Mouse (Mus musculus): Measurements from ENCODE around the gene Pcna. TPM values are rescaled to one million over a fixed set of nuclear protein-coding genes. Genes with fewer than 3 reads are reported as not detected.

Gene Pcna
- polyA plus RNA-seq, 1 experiment from 2014 or later: 339 TPM

DNA sequence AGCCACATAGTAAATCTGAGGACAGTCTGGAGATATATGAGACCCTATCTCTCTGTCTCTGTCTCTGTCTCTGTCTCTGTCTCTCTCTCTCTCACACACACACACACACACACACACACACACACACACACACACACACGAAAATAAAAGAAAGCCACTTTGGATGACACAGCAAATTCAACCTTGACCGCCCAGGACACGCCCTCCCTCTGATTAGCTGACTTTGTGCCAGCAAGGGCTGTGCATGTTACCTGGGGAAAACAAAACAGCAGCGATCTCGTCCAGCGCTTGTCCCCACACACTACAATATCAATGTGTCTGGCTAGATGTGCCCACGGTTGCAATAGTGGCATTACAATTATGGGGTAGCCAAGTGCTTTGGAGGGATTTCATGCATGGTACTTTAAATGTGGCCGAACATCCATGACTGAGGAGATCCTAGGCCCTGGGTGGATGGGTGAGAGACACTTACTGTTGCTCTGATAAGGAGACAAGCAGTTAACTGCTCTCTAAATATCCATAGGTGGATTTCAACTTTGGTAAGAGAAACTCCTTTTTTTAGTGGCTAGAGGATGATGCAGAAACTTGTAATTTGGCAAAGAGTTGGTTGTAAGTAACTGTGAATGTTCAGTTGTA, 44.8 kb downstream of the Pcna start:
- ATAC-seq (ENCODE audit: insufficient read depth): no peak
- Histone ChIP-seq H3K9me3 (ENCODE audit: low read depth, low read length) (no peaks in the 10 kb centered on the region), H3K9ac (no peak overlapping the region), H3K27me3 (ENCODE audit: insufficient read depth, low read length) (no peaks in the 10 kb centered on the region), H3K27ac (ENCODE audit: low read depth) (no peak overlapping the region), H3K36me3 (ENCODE audit: insufficient read depth) (no peaks in the 10 kb centered on the region), H3K4me2 (no peak overlapping the region), H3K4me1 (ENCODE audit: insufficient read depth) (no peaks in the 10 kb centered on the region), H3K4me3 (ENCODE audit: low read depth, low read length) (no peak overlapping the region)
- DNase-seq: no peak
- WGBS: 81% methylated on average over 8 of the region's 8 CpGs
- TF ChIP-seq CTCF (IDR thresholded peaks at IDR 0.05; ENCODE audit: low read depth): no peak

DNA sequence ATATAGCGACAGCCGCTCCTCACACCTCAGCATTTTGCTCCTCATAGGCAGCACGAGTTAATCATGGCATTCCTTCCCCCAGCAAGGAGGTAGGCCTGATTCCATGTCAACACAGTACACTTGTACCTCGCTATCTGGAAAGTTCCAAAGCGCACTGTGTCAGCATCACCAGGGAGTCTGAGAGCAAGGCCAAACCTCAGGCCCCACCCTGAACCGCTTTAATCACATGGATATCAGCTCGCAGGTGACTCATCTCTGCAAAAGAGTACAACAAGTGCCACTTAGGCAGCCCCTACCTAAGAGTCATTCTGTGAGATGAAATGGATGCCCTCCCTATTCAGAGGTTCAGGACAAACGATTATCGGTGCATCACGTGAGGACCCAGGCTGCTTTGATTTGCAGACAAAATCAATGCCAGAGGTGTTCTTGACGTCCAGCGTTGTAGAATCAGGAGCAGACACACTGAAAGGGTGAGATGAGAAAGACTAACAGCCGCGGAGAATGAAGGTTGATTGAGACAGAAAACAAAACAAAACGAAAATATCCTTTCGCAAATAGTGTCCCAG, 46.7 kb downstream of the Pcna start:
- 71% methylated on average over 16 of the region's 16 CpGs for WGBS
- H3K27me3 ChIP-seq (ENCODE audit: insufficient read depth, low read length): no peaks in the 10 kb centered on the region
- H3K27ac ChIP-seq (ENCODE audit: low read depth): no peak overlapping the region
- H3K4me2 ChIP-seq: no peak overlapping the region
- no peak overlapping the region for H3K4me3 ChIP-seq (ENCODE audit: low read depth, low read length)
- no peaks in the 10 kb centered on the region for H3K4me1 ChIP-seq (ENCODE audit: insufficient read depth)
- no peaks in the 10 kb centered on the region for H3K9me3 ChIP-seq (ENCODE audit: low read depth, low read length)
- DNase-seq (no peak), ATAC-seq (ENCODE audit: insufficient read depth) (no peak)
- no peak for TF ChIP-seq CTCF (IDR thresholded peaks at IDR 0.05; ENCODE audit: low read depth)
- H3K36me3 ChIP-seq (ENCODE audit: insufficient read depth): no peaks in the 10 kb centered on the region
- H3K9ac ChIP-seq: no peak overlapping the region

DNA sequence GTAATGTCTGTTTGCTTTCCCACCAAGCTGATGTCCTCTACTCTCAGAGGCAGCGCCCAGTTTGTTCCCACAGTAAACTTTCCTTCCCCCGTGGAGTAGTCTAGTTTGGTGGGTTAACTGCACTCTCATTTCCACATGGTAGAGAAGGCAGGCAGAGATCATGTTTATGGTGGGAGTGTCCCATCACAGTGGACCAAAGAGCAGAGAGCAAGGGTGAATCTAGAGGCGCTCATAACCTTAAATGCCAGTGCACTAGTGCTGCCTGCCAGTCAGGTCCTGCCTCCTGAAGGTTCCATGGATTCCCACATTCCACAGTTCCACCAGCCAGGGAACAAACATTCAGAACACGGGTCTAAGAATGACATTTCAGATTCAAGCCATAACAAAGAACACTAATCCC, 47.6 kb downstream of the Pcna start:
- H3K4me2 ChIP-seq: no peak overlapping the region
- no peaks in the 10 kb centered on the region for H3K9me3 ChIP-seq (ENCODE audit: low read depth, low read length)
- TF ChIP-seq CTCF (IDR thresholded peaks at IDR 0.05; ENCODE audit: low read depth): no peak
- DNase-seq (no peak), ATAC-seq (ENCODE audit: insufficient read depth) (no peak)
- H3K27me3 ChIP-seq (ENCODE audit: insufficient read depth, low read length): no peaks in the 10 kb centered on the region
- H3K36me3 ChIP-seq (ENCODE audit: insufficient read depth): no peaks in the 10 kb centered on the region
- H3K4me3 ChIP-seq (ENCODE audit: low read depth, low read length): no peak overlapping the region
- no peak overlapping the region for H3K9ac ChIP-seq
- no peak overlapping the region for H3K27ac ChIP-seq (ENCODE audit: low read depth)
- no peaks in the 10 kb centered on the region for H3K4me1 ChIP-seq (ENCODE audit: insufficient read depth)
- 69% methylated on average over 4 of the region's 4 CpGs for WGBS

DNA sequence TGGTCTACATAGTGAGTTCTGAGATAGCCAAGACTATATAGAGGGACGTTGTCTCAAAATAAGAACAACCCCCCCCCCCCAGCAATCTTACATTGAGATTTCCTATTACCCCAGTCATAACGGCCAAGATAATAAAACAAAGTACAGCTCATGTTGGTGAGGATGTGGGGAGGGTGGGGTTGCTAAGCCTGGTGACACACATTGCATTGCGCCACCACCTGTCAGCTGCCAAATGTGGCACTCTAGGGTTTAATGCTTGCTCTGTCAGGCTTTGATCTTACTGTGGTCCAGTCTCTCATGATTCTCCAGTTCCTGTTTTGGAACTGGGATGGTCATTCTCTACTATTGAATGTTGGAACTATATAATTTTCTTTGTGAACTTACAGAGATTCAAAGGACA, 49.3 kb downstream of the Pcna start:
- H3K4me1 ChIP-seq (ENCODE audit: insufficient read depth): no peaks in the 10 kb centered on the region
- H3K4me3 ChIP-seq (ENCODE audit: low read depth, low read length): no peak overlapping the region
- no peak for TF ChIP-seq CTCF (IDR thresholded peaks at IDR 0.05; ENCODE audit: low read depth)
- no peaks in the 10 kb centered on the region for H3K27me3 ChIP-seq (ENCODE audit: insufficient read depth, low read length)
- no peaks in the 10 kb centered on the region for H3K36me3 ChIP-seq (ENCODE audit: insufficient read depth)
- ATAC-seq (ENCODE audit: insufficient read depth): no peak
- no peak overlapping the region for H3K4me2 ChIP-seq
- no peak for DNase-seq
- H3K9ac ChIP-seq: no peak overlapping the region
- no peaks in the 10 kb centered on the region for H3K9me3 ChIP-seq (ENCODE audit: low read depth, low read length)
- WGBS: 59% methylated on average over 3 of the region's 3 CpGs
- H3K27ac ChIP-seq (ENCODE audit: low read depth): no peak overlapping the region

DNA sequence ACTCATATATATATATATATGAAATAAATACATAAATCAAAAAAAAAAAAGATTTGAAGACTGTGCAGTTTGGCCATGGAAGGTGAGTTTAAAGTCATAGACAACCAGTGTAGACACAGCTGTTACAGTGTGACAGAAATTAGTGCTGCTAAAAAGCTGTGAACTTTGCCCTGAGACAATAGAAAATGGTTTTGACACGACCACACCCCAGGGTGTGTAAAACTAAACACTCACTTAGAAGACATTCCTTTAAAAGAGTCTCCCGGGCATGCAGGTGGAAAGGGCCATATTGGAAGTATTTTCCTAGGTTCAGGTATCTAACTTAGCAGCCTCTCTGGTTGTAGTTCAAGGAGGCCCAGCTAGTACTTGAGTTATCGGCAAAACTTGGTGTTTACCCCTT, 49.9 kb downstream of the Pcna start:
- Histone ChIP-seq H3K36me3 (ENCODE audit: insufficient read depth) (no peaks in the 10 kb centered on the region), H3K27ac (ENCODE audit: low read depth) (no peak overlapping the region), H3K27me3 (ENCODE audit: insufficient read depth, low read length) (no peaks in the 10 kb centered on the region), H3K4me3 (ENCODE audit: low read depth, low read length) (no peak overlapping the region), H3K4me1 (ENCODE audit: insufficient read depth) (no peaks in the 10 kb centered on the region), H3K4me2 (no peak overlapping the region), H3K9me3 (ENCODE audit: low read depth, low read length) (no peaks in the 10 kb centered on the region), H3K9ac (no peak overlapping the region)
- no peak for DNase-seq
- no peak for TF ChIP-seq CTCF (IDR thresholded peaks at IDR 0.05; ENCODE audit: low read depth)
- 41% methylated on average over 3 of the region's 3 CpGs for WGBS
- ATAC-seq (ENCODE audit: insufficient read depth): no peak

Other genes with a start within 250 kb of the Pcna start
- gene Rassf2, start 223.1 kb downstream of the Pcna start, polyA plus RNA-seq (2014; fragmentation: Nextera tagmentation; extraction: Ambion mirVana): 15.8 and 15.9 TPM in 2 replicates
- 13.8 and 17.3 TPM in 2 replicates for gene Slc23a2, start 108.2 kb downstream of the Pcna start, polyA plus RNA-seq (2014; fragmentation: Nextera tagmentation; extraction: Ambion mirVana)
- 36.7 and 39.9 TPM in 2 replicates for gene Tmem230, start 5.5 kb downstream of the Pcna start, polyA plus RNA-seq (2014; fragmentation: Nextera tagmentation; extraction: Ambion mirVana)
- gene Cds2, start 9.8 kb upstream of the Pcna start, polyA plus RNA-seq (2014; fragmentation: Nextera tagmentation; extraction: Ambion mirVana): 17.1 and 20.7 TPM in 2 replicates
- gene Prokr2, start 132.1 kb upstream of the Pcna start, polyA plus RNA-seq (2014; fragmentation: Nextera tagmentation; extraction: Ambion mirVana): 0.12 and 0.51 TPM in 2 replicates

Measured in lung, embryonic 14.5 days (tissue).